Mouse (Mus musculus) G1E (cell line): ENCODE measurements at regions not wholly inside any gene's neighbourhood (a gene's known extent, or its start where the extent isn't known, plus 50 kb on each side); places are given as distances from the start of the nearest gene placed in this dataset.

ENCODE experiments used
- CTCF ChIP-seq: IDR thresholded peaks from 2 replicates; pipeline ENCODE4 v1.5.1; 2012; ENCODE audit warnings: low read depth, low read length, inconsistent platforms, mixed read lengths
- GATA1 ChIP-seq: IDR thresholded peaks from 2 replicates; pipeline ENCODE4 v1.6.1; 2012; ENCODE audit warnings: borderline replicate concordance, low read length, inconsistent platforms, mixed read lengths
- GATA2 ChIP-seq: IDR thresholded peaks from 2 replicates; pipeline ENCODE4 v1.6.1; 2012; ENCODE audit warnings: low read depth, low read length, inconsistent platforms, borderline replicate concordance
- POLR2AphosphoS5 ChIP-seq: IDR thresholded peaks from 2 replicates; pipeline ENCODE4 v1.6.1; 2012; ENCODE audit warnings: low read depth, low read length, inconsistent platforms; ENCODE audit not compliant: insufficient replicate concordance
- TAL1 ChIP-seq: conservative IDR thresholded peaks from 2 replicates; pipeline ENCODE4 v1.6.1; 2012; ENCODE audit warnings: low read depth, low read length, inconsistent platforms, mixed read lengths

DNA sequence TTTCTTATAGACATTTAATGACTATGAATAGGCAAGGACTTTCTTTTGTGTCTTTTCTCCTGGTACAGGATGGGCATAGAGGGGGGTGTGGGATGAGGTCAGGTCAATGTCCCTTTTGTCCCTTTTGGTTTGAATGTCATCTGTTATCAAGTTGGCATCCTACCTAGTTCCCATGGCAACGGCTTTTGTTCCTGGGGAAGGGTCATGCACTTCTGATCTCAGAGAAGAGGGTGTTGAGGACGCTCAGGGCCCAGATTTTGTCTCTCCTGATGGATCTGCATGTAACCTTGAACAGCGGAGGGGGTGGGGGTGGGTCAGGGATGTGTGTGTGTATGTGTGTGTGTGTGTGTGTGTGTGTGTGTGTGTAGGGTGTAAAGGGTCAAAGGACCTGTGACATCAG is 167.8 kb downstream of the Vrk1 start:
- TF ChIP-seq CTCF (no peak), POLR2AphosphoS5 (no peak), GATA1 (no peak), TAL1 (no peak), GATA2 (no peak)
